Mouse (Mus musculus) stomach, postnatal 0 days (tissue): Measurements from ENCODE around the gene Zfp423.

Experiments used
- CTCF ChIP-seq: IDR thresholded peaks from 2 replicates; pipeline ENCODE4 v1.5.1; 2016; ENCODE audit warnings: antibody characterized with exemption, low read depth, mild to moderate bottlenecking, moderate library complexity
- EP300 ChIP-seq: optimal IDR thresholded peaks from 2 replicates; pipeline ENCODE3; 2016; ENCODE audit warnings: antibody characterized with exemption

GRCm38 (mm10) chr8:87905404-87905803 is 54.0 kb downstream of the Zfp423 start:
- TF ChIP-seq EP300 (no peak), CTCF (no peak)
